ENCODE assay signal across 8 mouse cellular contexts in the genomic region with DNA sequence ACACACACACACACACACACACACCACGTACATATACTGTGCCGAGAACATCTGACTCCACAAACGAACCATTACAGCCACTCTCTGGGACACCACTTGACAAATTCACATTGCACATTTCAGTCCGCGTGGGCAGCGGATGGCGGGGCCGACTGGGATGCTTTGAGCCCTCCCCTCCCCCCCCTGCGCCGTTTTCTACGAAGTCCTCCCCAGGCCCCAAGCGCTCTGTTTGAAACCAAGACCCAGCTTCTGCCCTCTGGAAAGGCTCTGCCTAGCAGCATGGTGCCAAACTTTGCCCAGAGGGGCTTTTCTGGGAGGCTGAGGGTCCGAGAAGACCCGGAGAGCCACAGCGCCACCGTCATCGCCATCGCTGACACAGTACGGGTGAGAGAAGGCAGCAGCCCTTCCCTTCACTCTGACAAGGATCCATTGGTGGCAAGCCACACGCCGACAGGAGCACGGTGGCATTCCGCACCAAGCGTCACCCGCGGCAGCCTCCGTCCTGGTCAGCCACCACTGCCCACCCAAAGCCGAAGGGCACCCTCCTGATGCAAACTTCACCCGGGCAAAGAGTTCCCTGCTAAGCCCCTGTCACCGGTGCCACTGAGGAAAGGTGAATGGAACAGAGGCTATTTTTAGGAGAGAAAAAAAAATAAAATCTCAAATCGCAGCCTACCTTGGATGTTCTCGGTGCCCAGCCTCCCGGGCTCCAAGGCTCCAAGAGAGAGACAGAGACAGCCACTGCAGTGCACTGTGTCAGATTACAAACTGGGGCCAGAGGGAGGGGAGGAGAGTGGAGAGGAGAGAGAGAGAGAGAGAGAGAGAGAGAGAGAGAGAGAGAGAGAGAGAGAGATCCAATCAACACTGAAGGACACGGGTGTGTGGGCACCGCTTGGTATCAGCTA. TPM values are rescaled to one million over a fixed set of nuclear protein-coding genes. Genes with fewer than 3 reads are reported as not detected.
A peak's percentile ranks its signal among the peaks of the same experiment; 100 is the strongest.
DNase-seq lines count a peak whose midpoint lies in the region; ATAC-seq and TF ChIP-seq lines count a peak whose summit lies in the region.

No protein-coding gene starts in this region.

- H3K9me3 ChIP-seq in liver, embryonic 12.5 days (replicated peaks): peaks cover 6% of the 10 kb centered on the region; the same call in 1 of the 2 replicates
- no peaks in the 10 kb centered on the region for H3K9me3 ChIP-seq in forebrain, embryonic 13.5 days (replicated peaks)

- H3K27ac ChIP-seq in liver, embryonic 12.5 days: no peak overlapping the region
- peak overlapping the region; percentile 65 for H3K27ac ChIP-seq in forebrain, embryonic 13.5 days
- H3K27ac ChIP-seq in olfactory bulb, adult 2 months (ENCODE audit: insufficient read depth, low read depth, low read length): peak overlapping the region; percentile 72

- WGBS in liver, embryonic 12.5 days (ENCODE audit: insufficient replicate concordance): 4% methylated on average over 35 of the region's 35 CpGs
- under 1% methylated on average over 34 of the region's 35 CpGs for WGBS in forebrain, embryonic 13.5 days
- WGBS in olfactory bulb, adult 2 months: under 1% methylated on average over 35 of the region's 35 CpGs

- intact Hi-C loops in left cerebral cortex, postnatal 10 days (cut with DNase I): loop anchor here (5.0 kb wide), 1 partner anchor 140 kb away; no protein-coding TSS in a partner anchor

- no peak for TF ChIP-seq CTCF in olfactory bulb, adult 2 months (IDR thresholded peaks at IDR 0.05; ENCODE audit: insufficient read depth, low read depth, low read length)

- DNase-seq in liver: no peak
- DNase-seq in left cerebral cortex, postnatal 10 days (ENCODE audit: extremely low spot score in 1 of 2, low spot score in 2 of 2): peak; percentile 36 to 61
- DNase-seq in testis, postnatal 14 days (ENCODE audit: low spot score): no peak
- no peak for DNase-seq in lung, postnatal 25 days (ENCODE audit: low spot score)

- TF ChIP-seq POLR2A in olfactory bulb, adult 2 months (IDR thresholded peaks at IDR 0.05; ENCODE audit: insufficient read depth, low read depth, low read length): no peak

- H3K36me3 ChIP-seq in liver, embryonic 12.5 days: no peaks in the 10 kb centered on the region
- H3K36me3 ChIP-seq in forebrain, embryonic 13.5 days (ENCODE audit: poor library complexity, severe bottlenecking): no peaks in the 10 kb centered on the region

- peak overlapping the region; percentile 56 for H3K4me2 ChIP-seq in liver, embryonic 12.5 days
- peak overlapping the region; percentile 70 for H3K4me2 ChIP-seq in forebrain, embryonic 13.5 days

- H3K9ac ChIP-seq in liver, embryonic 12.5 days: no peak overlapping the region
- H3K9ac ChIP-seq in forebrain, embryonic 13.5 days: peak overlapping the region; percentile 72

- H3K4me3 ChIP-seq in liver, embryonic 12.5 days: peak overlapping the region; percentile 19; the same call in 1 of the 2 replicates
- peak overlapping the region; percentile 53 for H3K4me3 ChIP-seq in forebrain, embryonic 13.5 days
- H3K4me3 ChIP-seq in olfactory bulb, adult 2 months (ENCODE audit: insufficient read depth, low read depth, low read length): peak overlapping the region; percentile 85

- H3K4me1 ChIP-seq in liver, embryonic 12.5 days: no peaks in the 10 kb centered on the region
- H3K4me1 ChIP-seq in forebrain, embryonic 13.5 days: peaks cover 10% of the 10 kb centered on the region; the same call in 1 of the 2 replicates
- H3K4me1 ChIP-seq in olfactory bulb, adult 2 months (ENCODE audit: control insufficient read depth, insufficient read depth, low read length): peaks cover 23% of the 10 kb centered on the region

- ATAC-seq in liver, embryonic 12.5 days: no peak
- peak; percentile 57 for ATAC-seq in forebrain, embryonic 13.5 days
- ATAC-seq in activated CD4-positive, CD25-positive, alpha-beta regulatory T cell, adult 4 months: no peak

- H3K27me3 ChIP-seq in liver, embryonic 12.5 days (replicated peaks): peaks cover 37% of the 10 kb centered on the region
- 0 out of 2 replicates have a peak, but pooled peaks cover 8% of the 10 kb centered on the region for H3K27me3 ChIP-seq in forebrain, embryonic 13.5 days

RNA-seq across cellular contexts. Expression of a gene that starts 0.7 kb away (rescaled TPM):
- not detected in 2 replicates for polyA plus RNA-seq in liver, embryonic 12.5 days (2016; fragmentation: Nextera tagmentation; extraction: Ambion mirVana)
- 1.2 and 1.4 TPM in 2 replicates for polyA plus RNA-seq in forebrain, embryonic 13.5 days (2015; fragmentation: Nextera tagmentation; extraction: Ambion mirVana)
- total RNA-seq in left cerebral cortex, postnatal 10 days (2021): 100 to 1,000 TPM; 111 to 114 TPM
- polyA plus RNA-seq in olfactory bulb, adult 2 months (2012; ENCODE audit: insufficient read depth, insufficient read length, low replicate concordance, missing spikeins): not detected in 2 replicates
- not detected for polyA plus RNA-seq in activated CD4-positive, CD25-positive, alpha-beta regulatory T cell, adult 4 months (2017; shearing (Covaris generic))

RNA-seq across cellular contexts. Expression of a gene that starts 55.8 kb away (rescaled TPM):
- 95.8 and 106 TPM in 2 replicates for polyA plus RNA-seq in liver, embryonic 12.5 days (2016; fragmentation: Nextera tagmentation; extraction: Ambion mirVana)
- 17.1 and 18.1 TPM in 2 replicates for polyA plus RNA-seq in forebrain, embryonic 13.5 days (2015; fragmentation: Nextera tagmentation; extraction: Ambion mirVana)
- 10 to 100 TPM; 26.5 to 31.0 TPM for total RNA-seq in left cerebral cortex, postnatal 10 days (2021)
- polyA plus RNA-seq in olfactory bulb, adult 2 months (2012; ENCODE audit: insufficient read depth, insufficient read length, low replicate concordance, missing spikeins): not detected in 2 replicates
- 1 to 10 TPM in 1 of 2 experiments, under 1 TPM in 1; 0.88 to 3.0 TPM for polyA plus RNA-seq in activated CD4-positive, CD25-positive, alpha-beta regulatory T cell, adult 4 months (2017; shearing (Covaris generic))

Comparison
In these comparisons a context has a peak if more than half of its experiments do, and no peak if none do; other contexts are left out.
1. H3K4me3 ChIP-seq: peak in every context shown above with its lines; median percentile 85 in olfactory bulb, adult 2 months; 53 in forebrain, embryonic 13.5 days; 19 in liver, embryonic 12.5 days.
2. DNase-seq: peak in left cerebral cortex, postnatal 10 days (2 of 2); none in liver (single experiment), testis, postnatal 14 days (single experiment) and lung, postnatal 25 days (single experiment).
3. RNA of a gene that starts 0.7 kb away (polyA plus RNA-seq): not detected in olfactory bulb, adult 2 months; 1.2 to 1.4 TPM in forebrain, embryonic 13.5 days, not detected in activated CD4-positive, CD25-positive, alpha-beta regulatory T cell, adult 4 months and not detected in liver, embryonic 12.5 days; every median in the first group is over 10 times any median in the second.